Mouse (Mus musculus) E14TG2a.4 (cell line): Measurements from ENCODE around the gene Atad1.

Experiments used
- H3K27me3 ChIP-seq: 2 replicates; pipeline ENCODE4 v1.6.1; 2014; ENCODE audit warnings: low read length, control low read depth; ENCODE audit not compliant: insufficient read depth
- H3K36me3 ChIP-seq: 2 replicates; pipeline ENCODE4 v1.6.1; 2014; ENCODE audit warnings: low read length, control low read depth; ENCODE audit not compliant: insufficient read depth
- H3K4me1 ChIP-seq: replicated peaks from 2 replicates; pipeline ENCODE4 v1.6.1; 2014; ENCODE audit warnings: low read depth, low read length, control low read depth
- H3K4me3 ChIP-seq: replicated peaks from 2 replicates; pipeline ENCODE4 v1.5.1; 2014; ENCODE audit warnings: mild to moderate bottlenecking, low read length
- H3K9me3 ChIP-seq: 2 replicates; pipeline ENCODE4 v1.6.1; 2014; ENCODE audit warnings: low read length, control low read depth
- CTCF ChIP-seq: conservative IDR thresholded peaks from 2 replicates; pipeline ENCODE4 v1.5.1; 2014; ENCODE audit warnings: low read length
- NANOG ChIP-seq: IDR thresholded peaks from 2 replicates; pipeline ENCODE4 v1.6.1; 2014; ENCODE audit warnings: borderline replicate concordance, low read length, mixed read lengths
- POU5F1 ChIP-seq: IDR thresholded peaks from 2 replicates; pipeline ENCODE4 v1.6.1; 2014; ENCODE audit warnings: low read length, borderline replicate concordance

Gene Atad1

GRCm38 (mm10) chr19:32754188-32755000 lies 14.8 kb upstream of the Atad1 start:
- no peak for TF ChIP-seq POU5F1
- TF ChIP-seq CTCF = no peak
- TF ChIP-seq NANOG = no peak
- Histone ChIP-seq H3K36me3 (peaks cover 3% of the 10 kb centered on the region), H3K9me3 (no peaks in the 10 kb centered on the region), H3K4me1 (peaks cover 31% of the 10 kb centered on the region), H3K4me3 (peak overlapping the region; percentile 90), H3K27me3 (no peaks in the 10 kb centered on the region)

GRCm38 (mm10) chr19:32753386-32753785 lies 13.8 kb upstream of the Atad1 start:
- peaks cover 36% of the 10 kb centered on the region for H3K4me1 ChIP-seq
- H3K4me3 ChIP-seq = no peak overlapping the region
- no peak for TF ChIP-seq POU5F1
- no peak for TF ChIP-seq CTCF
- no peak for TF ChIP-seq NANOG
- H3K27me3 ChIP-seq = no peaks in the 10 kb centered on the region
- no peaks in the 10 kb centered on the region for H3K36me3 ChIP-seq
- H3K9me3 ChIP-seq = no peaks in the 10 kb centered on the region

GRCm38 (mm10) chr19:32752357-32752756 lies 12.8 kb upstream of the Atad1 start:
- no peak for TF ChIP-seq POU5F1
- TF ChIP-seq CTCF = no peak
- TF ChIP-seq NANOG = no peak

GRCm38 (mm10) chr19:32749425-32749824 lies 9.8 kb upstream of the Atad1 start:
- H3K4me3 ChIP-seq = 0 out of 2 replicates have a peak overlapping the region, but pooled peaks have one; percentile 4
- H3K4me1 ChIP-seq = peaks cover 24% of the 10 kb centered on the region
- no peaks in the 10 kb centered on the region for H3K9me3 ChIP-seq
- H3K27me3 ChIP-seq = no peaks in the 10 kb centered on the region
- no peaks in the 10 kb centered on the region for H3K36me3 ChIP-seq
- TF ChIP-seq NANOG = no peak
- no peak for TF ChIP-seq CTCF
- no peak for TF ChIP-seq POU5F1

More at GRCm38 (mm10) chr19:32752357-32752756, 12.8 kb upstream of the Atad1 start:
- Histone ChIP-seq H3K4me1 (peaks cover 36% of the 10 kb centered on the region), H3K36me3 (no peaks in the 10 kb centered on the region), H3K4me3 (no peak overlapping the region), H3K9me3 (no peaks in the 10 kb centered on the region), H3K27me3 (no peaks in the 10 kb centered on the region)

GRCm38 (mm10) chr19:32740641-32741345 lies 1.2 kb upstream of the Atad1 start:
- Histone ChIP-seq H3K9me3 (no peaks in the 10 kb centered on the region), H3K4me1 (peaks cover 11% of the 10 kb centered on the region), H3K4me3 (no peak overlapping the region), H3K36me3 (no peaks in the 10 kb centered on the region), H3K27me3 (no peaks in the 10 kb centered on the region)
- TF ChIP-seq NANOG (no peak), CTCF (no peak), POU5F1 (no peak)

GRCm38 (mm10) chr19:32737844-32738243 lies 1.7 kb downstream of the Atad1 start:
- no peaks in the 10 kb centered on the region for H3K27me3 ChIP-seq
- peaks cover 30% of the 10 kb centered on the region for H3K4me1 ChIP-seq
- no peaks in the 10 kb centered on the region for H3K36me3 ChIP-seq
- TF ChIP-seq CTCF = no peak
- TF ChIP-seq POU5F1 = no peak
- TF ChIP-seq NANOG = no peak
- no peak overlapping the region for H3K4me3 ChIP-seq
- no peaks in the 10 kb centered on the region for H3K9me3 ChIP-seq

GRCm38 (mm10) chr19:32732922-32733321 lies 6.7 kb downstream of the Atad1 start:
- TF ChIP-seq NANOG (no peak), POU5F1 (no peak), CTCF (no peak)
- no peak overlapping the region for H3K4me3 ChIP-seq
- H3K36me3 ChIP-seq = no peaks in the 10 kb centered on the region
- H3K27me3 ChIP-seq = no peaks in the 10 kb centered on the region
- H3K4me1 ChIP-seq = peaks cover 48% of the 10 kb centered on the region
- no peaks in the 10 kb centered on the region for H3K9me3 ChIP-seq

- H3K4me1 ChIP-seq = peaks cover 61% of the 10 kb centered on the region
- TF ChIP-seq NANOG = no peak
- TF ChIP-seq POU5F1 = no peak
- TF ChIP-seq CTCF = no peak
- H3K36me3 ChIP-seq = no peaks in the 10 kb centered on the region
- H3K27me3 ChIP-seq = no peaks in the 10 kb centered on the region
- no peak overlapping the region for H3K4me3 ChIP-seq
- H3K9me3 ChIP-seq = no peaks in the 10 kb centered on the region
Observed at GRCm38 (mm10) chr19:32729785-32730184, 9.8 kb downstream of the Atad1 start.
